Mouse (Mus musculus) neural tube, embryonic 13.5 days (tissue): ENCODE measurements at regions not wholly inside any gene's neighbourhood (a gene's known extent, or its start where the extent isn't known, plus 50 kb on each side); places are given as distances from the start of the nearest gene placed in this dataset.
A peak's percentile ranks its signal among the peaks of the same experiment; 100 is the strongest.

Experiments
- ATAC-seq: fragments of 200-750 bp; cut with Nextera tagmentation; 2 replicates; pipeline ENCODE4 v1.8.0; 2017; ENCODE audit warnings: low read depth, mild to moderate bottlenecking, moderate TSS enrichment, moderate library complexity
- H3K27ac ChIP-seq: fragments of 300-500 bp; sonication (generic); replicated peaks from 2 replicates; pipeline ENCODE4 v1.5.1; 2015; ENCODE audit warnings: moderate library complexity, mild to moderate bottlenecking, inconsistent platforms
- H3K27me3 ChIP-seq: fragments of 300-500 bp; sonication (generic); 2 replicates; pipeline ENCODE4 v1.6.1; 2015; ENCODE audit warnings: mild to moderate bottlenecking, inconsistent platforms
- H3K36me3 ChIP-seq: fragments of 300-500 bp; sonication (generic); 2 replicates; pipeline ENCODE4 v1.6.1; 2015; ENCODE audit warnings: mild to moderate bottlenecking, inconsistent platforms
- H3K4me1 ChIP-seq: fragments of 300-500 bp; sonication (generic); replicated peaks from 2 replicates; pipeline ENCODE4 v1.6.1; 2015; ENCODE audit warnings: inconsistent platforms
- H3K4me2 ChIP-seq: fragments of 300-500 bp; sonication (generic); 2 replicates; pipeline ENCODE4 v1.6.1; 2015; ENCODE audit warnings: inconsistent platforms, mild to moderate bottlenecking, moderate library complexity
- H3K4me3 ChIP-seq: fragments of 300-500 bp; sonication (generic); 2 replicates; pipeline ENCODE4 v1.5.1; 2015; ENCODE audit warnings: mild to moderate bottlenecking, inconsistent platforms
- H3K9ac ChIP-seq: fragments of 300-500 bp; sonication (generic); 2 replicates; pipeline ENCODE4 v1.6.1; 2015; ENCODE audit warnings: moderate library complexity, mild to moderate bottlenecking, inconsistent platforms
- H3K9me3 ChIP-seq: fragments of 300-500 bp; sonication (generic); 2 replicates; pipeline ENCODE4 v1.6.1; 2016; ENCODE audit warnings: inconsistent platforms
- WGBS: fragments of 180-500 bp; shearing (Covaris S2); methylation state at CpG from one replicate; pipeline ENCODE4 v1.1.7; 2015; 5-methylcytosine and 5-hydroxymethylcytosine counted together

GRCm38 (mm10) chr16:25042669-25043440, 243.8 kb upstream of the Tprg start:
- Histone ChIP-seq H3K4me1 (no peaks in the 10 kb centered on the region), H3K27me3 (no peaks in the 10 kb centered on the region), H3K9me3 (no peaks in the 10 kb centered on the region), H3K27ac (no peak overlapping the region), H3K4me2 (no peak overlapping the region), H3K4me3 (no peak overlapping the region), H3K9ac (no peak overlapping the region), H3K36me3 (no peaks in the 10 kb centered on the region)
- 59% methylated on average over 8 of the region's 8 CpGs for WGBS
- ATAC-seq, result no peak

DNA sequence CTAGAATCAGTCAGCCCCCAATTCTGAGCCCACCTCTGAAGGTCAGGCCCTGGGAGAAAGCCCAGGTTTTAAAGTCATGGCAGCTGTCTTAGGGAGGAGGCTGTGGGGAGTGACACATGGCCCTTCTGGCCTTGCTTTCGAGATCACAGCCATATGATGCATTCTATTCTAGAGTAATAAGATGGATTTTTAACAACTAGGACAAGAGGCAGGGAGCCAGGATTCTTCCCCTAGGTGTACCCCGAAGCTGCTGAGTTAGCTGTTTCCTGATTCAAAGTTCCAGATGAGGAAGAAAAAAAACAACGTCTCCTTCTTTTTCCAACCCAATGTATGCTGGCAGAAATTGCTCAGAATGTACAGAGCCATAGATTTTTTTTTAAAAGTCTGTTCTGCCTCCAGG, 242.0 kb upstream of the Tprg start:
- WGBS, result 77% methylated on average over 3 of the region's 3 CpGs
- ATAC-seq, result no peak

GRCm38 (mm10) chr16:25047726-25048125, 238.9 kb upstream of the Tprg start:
- Histone ChIP-seq H3K27ac (no peak overlapping the region), H3K9ac (no peak overlapping the region), H3K4me1 (no peaks in the 10 kb centered on the region; the same call in 1 of the 2 replicates), H3K4me2 (no peak overlapping the region), H3K36me3 (no peaks in the 10 kb centered on the region), H3K27me3 (no peaks in the 10 kb centered on the region), H3K9me3 (no peaks in the 10 kb centered on the region), H3K4me3 (no peak overlapping the region)
- WGBS, result 96% methylated on average over 2 of the region's 2 CpGs
- no peak for ATAC-seq

More for the DNA sequence above, 242.0 kb upstream of the Tprg start:
- H3K4me2 ChIP-seq, result no peak overlapping the region
- H3K27ac ChIP-seq, result no peak overlapping the region
- no peaks in the 10 kb centered on the region for H3K4me1 ChIP-seq
- H3K4me3 ChIP-seq, result no peak overlapping the region
- no peaks in the 10 kb centered on the region for H3K9me3 ChIP-seq
- no peak overlapping the region for H3K9ac ChIP-seq
- no peaks in the 10 kb centered on the region for H3K36me3 ChIP-seq
- H3K27me3 ChIP-seq, result no peaks in the 10 kb centered on the region

DNA sequence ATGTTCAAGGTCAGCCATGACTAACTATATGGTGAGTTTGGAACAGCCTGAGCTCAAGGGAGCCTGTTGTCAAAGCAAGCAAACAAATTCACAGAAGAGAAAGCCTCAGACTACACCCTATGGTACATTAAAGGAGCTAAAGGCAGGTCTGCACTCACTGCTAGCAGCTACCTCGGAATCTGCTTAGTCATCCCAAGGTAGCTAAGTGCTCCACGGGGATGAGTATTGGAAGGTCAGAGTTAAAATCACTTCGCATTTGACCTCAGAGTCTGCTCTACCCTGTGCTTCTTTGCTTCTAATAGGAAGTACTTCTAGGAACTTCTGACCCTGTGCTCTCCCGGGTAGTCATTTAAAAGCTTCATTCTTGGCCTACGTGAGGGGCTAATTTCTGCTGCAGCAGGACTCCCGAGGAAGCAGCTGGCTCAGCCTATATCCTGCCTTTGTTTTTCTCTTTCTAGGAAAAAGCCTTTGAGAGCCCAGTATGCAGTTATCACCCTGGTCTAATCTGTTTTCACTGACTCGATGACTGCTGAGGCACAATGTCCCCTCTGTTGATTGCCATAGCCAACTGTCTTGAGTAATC, 236.6 kb upstream of the Tprg start:
- H3K4me2 ChIP-seq, result no peak overlapping the region
- H3K27ac ChIP-seq, result no peak overlapping the region
- no peaks in the 10 kb centered on the region for H3K36me3 ChIP-seq
- no peak overlapping the region for H3K4me3 ChIP-seq
- no peaks in the 10 kb centered on the region for H3K9me3 ChIP-seq
- no peak overlapping the region for H3K9ac ChIP-seq
- WGBS, result 51% methylated on average over 7 of the region's 7 CpGs
- no peak for ATAC-seq
- no peaks in the 10 kb centered on the region; the same call in 1 of the 2 replicates for H3K4me1 ChIP-seq
- H3K27me3 ChIP-seq, result no peaks in the 10 kb centered on the region

DNA sequence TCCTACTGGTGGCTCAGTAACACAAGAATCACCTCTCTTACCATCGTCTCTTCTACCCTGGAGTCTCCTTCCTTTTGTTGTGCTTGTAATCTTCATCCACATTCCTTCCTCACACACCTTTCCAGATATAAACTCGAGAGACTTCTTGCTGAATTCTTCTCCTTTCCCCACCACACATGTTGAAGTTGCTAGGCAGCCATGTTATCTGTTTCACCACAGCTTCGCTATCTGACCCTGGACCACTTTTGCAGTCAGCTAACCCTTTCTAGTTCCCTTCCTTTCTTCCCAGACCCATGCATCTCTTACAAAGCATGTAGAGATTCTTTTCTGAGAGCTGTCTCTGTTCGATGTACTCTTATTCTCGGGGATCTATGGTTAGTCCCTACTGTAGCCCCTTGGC, 235.6 kb upstream of the Tprg start:
- 83% methylated on average over 5 of the region's 5 CpGs for WGBS

GRCm38 (mm10) chr16:25052428-25052827, 234.2 kb upstream of the Tprg start:
- Histone ChIP-seq H3K36me3 (no peaks in the 10 kb centered on the region), H3K4me1 (no peaks in the 10 kb centered on the region; the same call in 1 of the 2 replicates), H3K27ac (no peak overlapping the region), H3K4me2 (no peak overlapping the region), H3K27me3 (no peaks in the 10 kb centered on the region; the same call in 1 of the 2 replicates), H3K9ac (no peak overlapping the region), H3K9me3 (no peaks in the 10 kb centered on the region), H3K4me3 (no peak overlapping the region)
- WGBS, result 69% methylated on average over 5 of the region's 5 CpGs
- no peak for ATAC-seq

More for the DNA sequence above, 235.6 kb upstream of the Tprg start:
- no peak overlapping the region for H3K4me2 ChIP-seq
- H3K27me3 ChIP-seq, result no peaks in the 10 kb centered on the region
- H3K9me3 ChIP-seq, result no peaks in the 10 kb centered on the region
- H3K9ac ChIP-seq, result no peak overlapping the region
- H3K4me1 ChIP-seq, result no peaks in the 10 kb centered on the region; the same call in 1 of the 2 replicates
- no peaks in the 10 kb centered on the region for H3K36me3 ChIP-seq
- no peak overlapping the region for H3K4me3 ChIP-seq
- ATAC-seq, result no peak
- H3K27ac ChIP-seq, result no peak overlapping the region

- no peaks in the 10 kb centered on the region for H3K9me3 ChIP-seq
- H3K36me3 ChIP-seq, result no peaks in the 10 kb centered on the region
- no peak for ATAC-seq
- no peak overlapping the region for H3K4me3 ChIP-seq
- no peak overlapping the region for H3K27ac ChIP-seq
- no peak overlapping the region for H3K4me2 ChIP-seq
- 82% methylated on average over 5 of the region's 5 CpGs for WGBS
- H3K4me1 ChIP-seq, result peaks cover 2% of the 10 kb centered on the region
- H3K27me3 ChIP-seq, result peaks cover under 1% of the 10 kb centered on the region
- H3K9ac ChIP-seq, result no peak overlapping the region
These were observed 233.7 kb upstream of the Tprg start for GRCm38 (mm10) chr16:25052917-25053343.

DNA sequence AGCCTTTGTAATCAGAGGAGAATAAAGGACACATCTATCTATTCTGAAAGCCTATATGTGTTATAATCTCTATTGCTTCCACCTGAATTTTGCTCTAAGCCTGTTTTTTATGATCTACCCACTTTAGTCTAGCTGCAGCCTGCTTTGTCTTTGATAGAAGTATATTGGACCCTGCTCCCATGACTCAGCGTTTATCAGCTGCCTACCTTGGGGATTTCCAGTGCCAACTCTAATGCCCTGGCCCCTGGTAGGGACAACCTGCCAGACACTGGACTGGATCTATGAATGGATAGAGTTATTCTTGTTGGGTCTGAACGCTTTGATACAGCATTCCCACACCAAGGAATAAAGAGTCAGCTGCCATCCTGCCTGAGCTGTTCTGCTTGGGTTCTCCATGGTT, 232.3 kb upstream of the Tprg start:
- Histone ChIP-seq H3K4me3 (no peak overlapping the region), H3K36me3 (no peaks in the 10 kb centered on the region), H3K9me3 (no peaks in the 10 kb centered on the region), H3K9ac (no peak overlapping the region), H3K27me3 (peaks cover 4% of the 10 kb centered on the region), H3K4me1 (peaks cover 11% of the 10 kb centered on the region), H3K4me2 (no peak overlapping the region), H3K27ac (no peak overlapping the region)
- no peak for ATAC-seq
- WGBS, result 91% methylated on average over 2 of the region's 2 CpGs

- Histone ChIP-seq H3K9me3 (no peaks in the 10 kb centered on the region), H3K4me2 (no peak overlapping the region), H3K36me3 (no peaks in the 10 kb centered on the region), H3K4me1 (peaks cover 21% of the 10 kb centered on the region), H3K9ac (no peak overlapping the region), H3K4me3 (no peak overlapping the region), H3K27ac (no peak overlapping the region), H3K27me3 (peaks cover 4% of the 10 kb centered on the region)
- no peak for ATAC-seq
- WGBS, result 78% methylated on average over 9 of the region's 9 CpGs
These were observed 231.2 kb upstream of the Tprg start for GRCm38 (mm10) chr16:25055376-25055775.

GRCm38 (mm10) chr16:25058051-25058747, 228.4 kb upstream of the Tprg start:
- WGBS, result 19% methylated on average over 11 of the region's 11 CpGs
- Histone ChIP-seq H3K4me3 (peak overlapping the region; percentile 54), H3K36me3 (no peaks in the 10 kb centered on the region), H3K9ac (peak overlapping the region; percentile 82), H3K4me2 (peak overlapping the region; percentile 69), H3K9me3 (no peaks in the 10 kb centered on the region), H3K27ac (peak overlapping the region; percentile 96), H3K27me3 (peaks cover 4% of the 10 kb centered on the region), H3K4me1 (peaks cover 22% of the 10 kb centered on the region)
- ATAC-seq, result peak; percentile 16; the same call in 1 of the 2 replicates

DNA sequence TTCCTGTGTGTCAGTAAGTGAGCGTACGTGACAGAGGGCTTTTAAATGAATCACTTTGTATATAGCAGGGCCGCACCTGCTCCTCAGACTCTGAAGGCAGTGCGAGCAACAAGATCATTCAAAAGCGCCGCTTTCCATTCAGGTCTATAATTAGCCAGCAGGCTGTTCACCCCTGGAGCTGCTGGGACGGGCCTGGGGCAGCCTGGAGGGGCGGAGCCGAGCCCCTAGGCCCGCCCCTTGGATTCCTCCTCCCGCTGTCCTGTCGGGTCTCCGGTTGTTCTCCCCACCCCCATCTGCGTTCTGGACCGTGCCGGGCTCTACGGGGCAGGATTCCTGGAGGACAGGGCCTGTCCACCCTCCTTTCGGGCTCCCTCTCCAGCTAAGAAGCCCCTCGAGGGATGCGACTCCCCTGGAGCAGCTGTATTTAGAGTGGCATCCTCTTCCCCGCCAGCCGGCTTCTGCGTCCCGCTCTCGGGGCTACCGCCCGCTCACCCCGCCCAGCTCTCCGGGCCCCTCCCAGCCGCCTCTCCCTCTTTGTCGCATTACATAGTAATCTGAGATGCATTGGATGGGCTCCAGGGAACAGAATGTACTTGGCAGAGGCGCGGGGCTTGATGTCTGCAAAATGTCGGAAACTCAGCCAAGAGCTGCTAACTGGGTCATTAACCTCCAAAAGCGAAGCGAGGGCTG, 227.7 kb upstream of the Tprg start:
- WGBS, result under 1% methylated on average over 36 of the region's 36 CpGs
- peaks cover 4% of the 10 kb centered on the region for H3K27me3 ChIP-seq
- ATAC-seq, result peak; percentile 96

More for the DNA sequence above, 227.7 kb upstream of the Tprg start:
- Histone ChIP-seq H3K4me3 (peak overlapping the region; percentile 54), H3K9ac (peak overlapping the region; percentile 82), H3K27ac (peak overlapping the region; percentile 96), H3K9me3 (no peaks in the 10 kb centered on the region), H3K4me1 (peaks cover 22% of the 10 kb centered on the region), H3K4me2 (peak overlapping the region; percentile 69), H3K36me3 (no peaks in the 10 kb centered on the region)
